Mouse (Mus musculus) mature B cell (primary cell): ENCODE measurements around the gene Arf4.
"Not testable (repeated sequence)": the region's sequence is repeated elsewhere in the genome, so short reads cannot be mapped to it uniquely, and the experiment has no call there.

Experiments
- in situ Hi-C: fragments of 300-500 bp; cut with MboI; formaldehyde crosslinking; loops from 2 replicates; pipeline ENCODE4 v1.14.3; 2019

Gene Arf4

GRCm38 (mm10) chr14:26662488-26662887 is 24.6 kb downstream of the Arf4 start:
- in situ Hi-C loops, result no loop called here

GRCm38 (mm10) chr14:26663851-26664250 is 26.0 kb downstream of the Arf4 start:
- in situ Hi-C loops, result no loop called here

GRCm38 (mm10) chr14:26667991-26668370 is 30.1 kb downstream of the Arf4 start:
- in situ Hi-C loops, result no loop called here

- in situ Hi-C loops, result no loop called here
These were observed 30.8 kb downstream of the Arf4 start for GRCm38 (mm10) chr14:26668371-26669291.

- in situ Hi-C loops, result no loop called here
These were observed 31.6 kb downstream of the Arf4 start, which contains the start of gene Pde12 for GRCm38 (mm10) chr14:26669292-26670073. Pde12 (minus strand) TSS chr14:26669883.

- in situ Hi-C loops, result no loop called here
These were observed 33.1 kb downstream of the Arf4 start for GRCm38 (mm10) chr14:26670964-26671363.

GRCm38 (mm10) chr14:26671870-26672615 is 34.2 kb downstream of the Arf4 start:
- in situ Hi-C loops, result not testable (repeated sequence)

- in situ Hi-C loops, result not testable (repeated sequence)
These were observed 36.7 kb downstream of the Arf4 start for GRCm38 (mm10) chr14:26674476-26675169.

- in situ Hi-C loops, result no loop called here
These were observed 37.5 kb downstream of the Arf4 start for GRCm38 (mm10) chr14:26675371-26675770.

GRCm38 (mm10) chr14:26675791-26676190 is 37.9 kb downstream of the Arf4 start:
- in situ Hi-C loops, result no loop called here

- in situ Hi-C loops, result no loop called here
These were observed 52.9 kb downstream of the Arf4 start for GRCm38 (mm10) chr14:26690727-26691126.

- in situ Hi-C loops, result no loop called here
These were observed 53.5 kb downstream of the Arf4 start for GRCm38 (mm10) chr14:26691363-26691762.

GRCm38 (mm10) chr14:26692974-26693373 is 55.1 kb downstream of the Arf4 start, which contains the start of gene Dnah12:
Dnah12 (plus strand) TSS chr14:26693274.
- in situ Hi-C loops, result no loop called here

GRCm38 (mm10) chr14:26697912-26698311 is 60.0 kb downstream of the Arf4 start:
- in situ Hi-C loops, result no loop called here

- in situ Hi-C loops, result not testable (repeated sequence)
These were observed 67.4 kb downstream of the Arf4 start for GRCm38 (mm10) chr14:26705246-26705645.
